Mouse (Mus musculus): Measurements from ENCODE around the gene Spic. TPM values are rescaled to one million over a fixed set of nuclear protein-coding genes. Genes with fewer than 3 reads are reported as not detected.

Spic gene
- polyA plus RNA-seq (2014; fragmentation: Illumina TruSeq; extraction: RNeasy Lipid Tissue Mini Kit (QIAGEN cat#74804); ENCODE audit: low read depth, low replicate concordance), result 0.20 TPM

DNA sequence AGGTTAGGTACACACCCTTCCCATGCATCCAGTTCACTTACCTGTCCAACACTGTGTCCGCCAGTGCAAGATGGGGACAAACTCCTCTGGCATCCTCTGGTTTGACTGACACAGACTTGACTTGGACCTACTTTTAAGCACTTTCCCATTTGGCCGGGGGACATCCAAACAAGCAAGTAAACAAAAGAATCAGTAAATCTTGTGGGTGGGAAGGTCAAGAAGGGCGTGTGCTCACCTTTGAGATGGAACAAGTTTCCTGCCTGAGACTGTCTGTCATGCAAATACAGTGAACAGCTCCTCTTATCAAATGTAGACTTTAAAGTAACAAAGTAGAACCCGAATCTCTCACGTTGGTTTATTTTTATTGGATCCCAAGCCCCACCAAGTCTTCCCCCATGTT, at the start of gene Spic:
Gene Spic, minus strand, starts transcription at position 91 of the 400 bp plus-strand sequence.

DNA sequence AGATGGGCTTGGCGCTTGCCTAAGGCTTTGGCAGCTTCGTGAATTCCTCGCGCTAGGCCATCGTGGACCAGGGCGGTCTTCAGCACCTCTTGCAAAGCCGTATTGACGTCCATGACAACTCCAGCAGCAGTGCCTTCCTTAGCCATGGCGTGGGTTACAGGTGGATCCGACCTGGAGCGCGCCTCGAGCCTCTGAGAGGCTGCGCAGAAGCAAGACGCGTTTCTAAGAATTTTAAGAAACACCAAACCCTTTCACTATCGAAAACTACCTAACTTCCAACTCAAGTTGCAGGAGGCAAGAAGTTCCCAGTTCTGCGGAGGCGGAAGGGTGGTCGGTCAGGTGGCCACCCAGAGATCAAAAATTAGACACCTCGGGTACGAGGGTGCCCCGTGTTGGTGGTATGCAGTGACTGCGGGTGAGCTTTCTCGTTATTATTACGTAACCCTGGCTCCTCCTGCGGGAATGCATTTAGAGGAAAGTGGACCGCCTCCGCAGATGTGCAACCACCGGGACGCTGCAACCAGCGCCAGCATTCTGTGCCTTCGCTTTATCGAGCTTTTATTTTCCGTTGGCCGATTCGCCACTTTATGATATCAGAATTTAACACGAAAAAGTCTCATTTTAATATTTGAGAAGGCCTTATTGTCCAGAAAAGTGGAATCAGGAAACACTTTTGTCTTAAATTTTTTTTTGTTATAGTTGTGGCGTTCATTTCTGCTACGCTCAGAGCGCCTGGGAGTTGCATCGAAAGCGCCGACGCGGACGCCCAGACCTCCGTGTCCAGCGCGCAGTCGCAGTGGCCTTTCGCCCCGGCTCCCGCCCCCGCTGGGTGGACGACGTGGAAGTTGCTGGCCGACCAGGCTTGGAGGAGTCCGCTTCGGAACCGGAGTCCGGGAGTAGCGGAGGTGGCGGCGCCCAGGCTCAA, 46.0 kb upstream of the Spic start, which contains the start of gene Arl1:
Gene Arl1, plus strand, starts transcription at position 288 of the 925 bp plus-strand sequence.

Other genes with a start within 250 kb of the Spic start
- 1,044 TPM for gene Sycp3, start 225.4 kb downstream of the Spic start, polyA plus RNA-seq (2014; fragmentation: Illumina TruSeq; extraction: RNeasy Lipid Tissue Mini Kit (QIAGEN cat#74804); ENCODE audit: low read depth, low replicate concordance)
- gene Chpt1, start 180.9 kb downstream of the Spic start, polyA plus RNA-seq (2014; fragmentation: Illumina TruSeq; extraction: RNeasy Lipid Tissue Mini Kit (QIAGEN cat#74804); ENCODE audit: low read depth, low replicate concordance), result 334 TPM
- 3.2 TPM for gene Mybpc1, start 79.9 kb downstream of the Spic start, polyA plus RNA-seq (2014; fragmentation: Illumina TruSeq; extraction: RNeasy Lipid Tissue Mini Kit (QIAGEN cat#74804); ENCODE audit: low read depth, low replicate concordance)
- 263 TPM for gene Arl1, start 45.8 kb upstream of the Spic start, polyA plus RNA-seq (2014; fragmentation: Illumina TruSeq; extraction: RNeasy Lipid Tissue Mini Kit (QIAGEN cat#74804); ENCODE audit: low read depth, low replicate concordance)
- gene Utp20, start 141.8 kb upstream of the Spic start, polyA plus RNA-seq (2014; fragmentation: Illumina TruSeq; extraction: RNeasy Lipid Tissue Mini Kit (QIAGEN cat#74804); ENCODE audit: low read depth, low replicate concordance), result 24.5 TPM
- 0.04 TPM for gene Slc5a8, start 201.0 kb upstream of the Spic start, polyA plus RNA-seq (2014; fragmentation: Illumina TruSeq; extraction: RNeasy Lipid Tissue Mini Kit (QIAGEN cat#74804); ENCODE audit: low read depth, low replicate concordance)